Comparison of ENCODE assay signal across 8 mouse cellular contexts in genomic region chr6:71909840-71910239, GRCm38 (mm10). TPM values are rescaled to one million over a fixed set of nuclear protein-coding genes. Genes with fewer than 3 reads are reported as not detected.
DNase-seq lines count a peak whose midpoint lies in the region; ATAC-seq and TF ChIP-seq lines count a peak whose summit lies in the region.

No protein-coding gene starts in this region.

- H3K9ac ChIP-seq in lung, embryonic 14.5 days: no peak overlapping the region
- H3K9ac ChIP-seq in hindbrain, embryonic 12.5 days: no peak overlapping the region

- peaks cover 41% of the 10 kb centered on the region for H3K36me3 ChIP-seq in lung, embryonic 14.5 days (ENCODE audit: insufficient read depth)
- H3K36me3 ChIP-seq in hindbrain, embryonic 12.5 days: peaks cover 26% of the 10 kb centered on the region
- H3K36me3 ChIP-seq in midbrain, embryonic 10.5 days: peaks cover 49% of the 10 kb centered on the region

- WGBS in lung, embryonic 14.5 days: 62% methylated on average over 6 of the region's 6 CpGs
- 80% methylated on average over 6 of the region's 6 CpGs for WGBS in hindbrain, embryonic 12.5 days
- WGBS in midbrain, embryonic 10.5 days: 81% methylated on average over 6 of the region's 6 CpGs

- no peaks in the 10 kb centered on the region for H3K9me3 ChIP-seq in lung, embryonic 14.5 days (ENCODE audit: low read depth, low read length)
- no peaks in the 10 kb centered on the region for H3K9me3 ChIP-seq in hindbrain, embryonic 12.5 days (replicated peaks)
- H3K9me3 ChIP-seq in midbrain, embryonic 10.5 days (replicated peaks): no peaks in the 10 kb centered on the region

- H3K4me2 ChIP-seq in lung, embryonic 14.5 days: peak overlapping the region; percentile 90
- H3K4me2 ChIP-seq in hindbrain, embryonic 12.5 days (replicated peaks): peak overlapping the region; percentile 80

- ATAC-seq in lung, embryonic 14.5 days (ENCODE audit: insufficient read depth): no peak
- ATAC-seq in hindbrain, embryonic 12.5 days (ENCODE audit: low FRiP score): no peak

- no peak for TF ChIP-seq CTCF in lung, embryonic 14.5 days (IDR thresholded peaks at IDR 0.05; ENCODE audit: low read depth)

- peak overlapping the region; percentile 69 for H3K4me3 ChIP-seq in lung, embryonic 14.5 days (ENCODE audit: low read depth, low read length)
- peak overlapping the region; percentile 80; the same call in 1 of the 2 replicates for H3K4me3 ChIP-seq in hindbrain, embryonic 12.5 days
- peak overlapping the region; percentile 72 for H3K4me3 ChIP-seq in midbrain, embryonic 10.5 days

- peaks cover 3% of the 10 kb centered on the region; the same call in 1 of the 2 replicates for H3K4me1 ChIP-seq in lung, embryonic 14.5 days (ENCODE audit: insufficient read depth)
- H3K4me1 ChIP-seq in hindbrain, embryonic 12.5 days: peaks cover 8% of the 10 kb centered on the region
- H3K4me1 ChIP-seq in midbrain, embryonic 10.5 days: peaks cover 23% of the 10 kb centered on the region

- H3K27me3 ChIP-seq in lung, embryonic 14.5 days (ENCODE audit: insufficient read depth, low read length): no peaks in the 10 kb centered on the region
- no peaks in the 10 kb centered on the region for H3K27me3 ChIP-seq in hindbrain, embryonic 12.5 days
- H3K27me3 ChIP-seq in midbrain, embryonic 10.5 days (ENCODE audit: low read depth, poor library complexity, severe bottlenecking): no peaks in the 10 kb centered on the region

- DNase-seq in lung, embryonic 14.5 days: peak; percentile 15
- DNase-seq in lung, postnatal 4 days: no peak
- peak; percentile 48 for DNase-seq in T-cell, adult 2 months (ENCODE audit: low spot score)
- no peak for DNase-seq in midbrain, embryonic 10.5 days (ENCODE audit: low spot score)
- DNase-seq in urinary bladder, postnatal 14 days (ENCODE audit: low spot score): no peak
- DNase-seq in adrenal gland, postnatal 4 days (ENCODE audit: low spot score in 2 of 2): no peak
- no peak for DNase-seq in cerebellum, postnatal 36 days

- no peak overlapping the region for H3K27ac ChIP-seq in lung, embryonic 14.5 days (ENCODE audit: low read depth)
- H3K27ac ChIP-seq in hindbrain, embryonic 12.5 days: no peak overlapping the region
- peak overlapping the region; percentile 97; the same call in 1 of the 2 replicates for H3K27ac ChIP-seq in midbrain, embryonic 10.5 days (replicated peaks)

RNA-seq across cellular contexts. Expression of gene Polr1a, which starts 1.0 kb away (rescaled TPM):
- 35.0 and 37.2 TPM in 2 replicates for polyA plus RNA-seq in lung, embryonic 14.5 days (2014; fragmentation: Nextera tagmentation; extraction: Ambion mirVana)
- 31.5 and 32.5 TPM in 2 replicates for polyA plus RNA-seq in hindbrain, embryonic 12.5 days (2016; fragmentation: Nextera tagmentation; extraction: Ambion mirVana)
- 40.2 and 43.0 TPM in 2 replicates for polyA plus RNA-seq in midbrain, embryonic 10.5 days (2016; fragmentation: Nextera tagmentation; extraction: Ambion mirVana)
- 10 to 100 TPM; 79.4 to 82.1 TPM for total RNA-seq in adrenal gland, postnatal 4 days (2021)

RNA-seq across cellular contexts. Expression of gene Ptcd3, which starts 1.3 kb away (rescaled TPM):
- 109 and 115 TPM in 2 replicates for polyA plus RNA-seq in lung, embryonic 14.5 days (2014; fragmentation: Nextera tagmentation; extraction: Ambion mirVana)
- polyA plus RNA-seq in hindbrain, embryonic 12.5 days (2016; fragmentation: Nextera tagmentation; extraction: Ambion mirVana): 102 and 108 TPM in 2 replicates
- polyA plus RNA-seq in midbrain, embryonic 10.5 days (2016; fragmentation: Nextera tagmentation; extraction: Ambion mirVana): 139 and 147 TPM in 2 replicates
- 100 to 1,000 TPM; 130 to 134 TPM for total RNA-seq in adrenal gland, postnatal 4 days (2021)

Comparison
In these comparisons a context has a peak if more than half of its experiments do, and no peak if none do; other contexts are left out.
1. DNase-seq: peak in lung, embryonic 14.5 days (single experiment) and T-cell, adult 2 months (single experiment); none in lung, postnatal 4 days (0 of 2), midbrain, embryonic 10.5 days (single experiment), urinary bladder, postnatal 14 days (single experiment), adrenal gland, postnatal 4 days (0 of 2) and cerebellum, postnatal 36 days (0 of 2).
2. Peak in every context shown above with its lines, with median percentiles within 50 percentile points of each other: H3K4me3 ChIP-seq.